Mouse (Mus musculus) Patski (cell line): ENCODE data around the gene Tbc1d9. TPM values are rescaled to one million over a fixed set of nuclear protein-coding genes. Genes with fewer than 3 reads are reported as not detected.

Source experiments
- ATAC-seq: fragments of 100-300 bp; one replicate; pipeline ENCODE4 v1.8.0; 2021
- CTCF ChIA-PET: fragments of 350-600 bp; sonication (Branson Sonifier 250); formaldehyde crosslinking; loops from one replicate; lab custom pipeline; 2022; ENCODE audit warnings: inconsistent platforms; lab: Charles Lee
- POLR2A ChIA-PET: fragments of 350-600 bp; sonication (Branson Sonifier 250); formaldehyde crosslinking; loops from one replicate; lab custom pipeline; 2022; ENCODE audit warnings: antibody characterized with exemption, inconsistent platforms; lab: Charles Lee
- DNase-seq: peaks from one replicate; pipeline ENCODE4 v3.0.0-alpha.2; 2011; ENCODE audit warnings: low read depth, low spot score
- H3K27me3 ChIP-seq: fragments of 371-371 bp; one replicate; pipeline ENCODE4 v1.5.1; 2021
- CTCF ChIP-seq: fragments of 100-300 bp; IDR thresholded peaks from one replicate; pipeline ENCODE4 v1.5.1; 2021
- in situ Hi-C: fragments of 300-500 bp; cut with MboI; formaldehyde crosslinking; loops from 3 replicates; pipeline ENCODE4 v1.11.1; 2018; ENCODE audit warnings: low pct_unique_long_range_greater_than_20kb, mixed read lengths
- polyA plus RNA-seq: library from polyadenylated mRNA; unstranded; gene quantifications from one replicate; pipeline ENCODE4 v1.2.3, GENCODE M21; 2021

Gene Tbc1d9
- polyA plus RNA-seq, 1 experiment from 2014 or later = 26.7 TPM

DNA sequence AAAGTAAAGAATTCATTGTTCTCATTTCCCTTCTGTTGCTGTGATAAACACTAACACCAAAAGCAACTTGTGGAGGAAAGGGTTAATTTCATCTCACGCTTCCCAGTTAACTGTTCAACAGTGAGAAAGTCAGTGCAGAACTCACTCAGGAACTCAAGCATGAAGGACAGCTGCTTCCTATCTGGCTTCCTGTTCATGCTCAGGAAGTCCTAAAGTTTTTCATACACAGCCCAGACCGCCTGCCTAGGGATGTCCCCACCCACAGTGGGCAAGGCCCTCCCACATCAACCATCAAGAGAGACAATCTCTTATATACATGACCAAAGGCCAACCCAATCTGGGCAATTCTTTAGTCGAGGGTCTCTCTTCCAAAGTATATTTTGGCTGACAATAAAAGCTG is 6.2 kb upstream of the Tbc1d9 start:
- ChIA-PET CTCF (no interaction called here), POLR2A (no interaction called here)
- no peak for TF ChIP-seq CTCF
- no peak for ATAC-seq
- DNase-seq = no peak
- in situ Hi-C loops = no loop called here
- H3K27me3 ChIP-seq = no peaks in the 10 kb centered on the region

DNA sequence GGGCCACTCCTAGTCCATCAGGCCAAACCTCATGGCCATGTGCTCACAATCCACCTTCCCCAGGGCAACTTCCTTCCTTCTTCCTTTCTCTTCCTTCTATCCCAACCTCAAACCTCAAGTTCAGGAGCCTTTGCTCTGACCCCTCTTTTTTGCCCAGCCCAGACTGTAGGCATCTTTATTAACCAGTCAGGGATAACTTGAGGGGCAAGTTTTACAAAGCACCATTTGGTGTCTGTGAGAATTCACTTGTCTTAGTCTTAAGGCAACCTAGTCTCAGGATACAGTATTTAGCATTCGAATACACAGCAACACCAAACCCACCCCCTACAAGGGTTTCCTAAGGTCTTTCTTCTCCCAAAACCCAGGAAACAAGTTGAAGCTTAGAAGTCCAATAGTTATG is 5.5 kb upstream of the Tbc1d9 start:
- TF ChIP-seq CTCF = no peak
- in situ Hi-C loops = loop anchor here (10.0 kb wide), 1 partner anchor 215 kb away; no protein-coding TSS in a partner anchor
- H3K27me3 ChIP-seq = no peaks in the 10 kb centered on the region
- ChIA-PET CTCF (no interaction called here), POLR2A (interaction anchor here (0.6 kb wide), 1 partner anchor 47 kb away, joined by 4 read pairs; no protein-coding TSS in a partner anchor)
- no peak for DNase-seq
- no peak for ATAC-seq

DNA sequence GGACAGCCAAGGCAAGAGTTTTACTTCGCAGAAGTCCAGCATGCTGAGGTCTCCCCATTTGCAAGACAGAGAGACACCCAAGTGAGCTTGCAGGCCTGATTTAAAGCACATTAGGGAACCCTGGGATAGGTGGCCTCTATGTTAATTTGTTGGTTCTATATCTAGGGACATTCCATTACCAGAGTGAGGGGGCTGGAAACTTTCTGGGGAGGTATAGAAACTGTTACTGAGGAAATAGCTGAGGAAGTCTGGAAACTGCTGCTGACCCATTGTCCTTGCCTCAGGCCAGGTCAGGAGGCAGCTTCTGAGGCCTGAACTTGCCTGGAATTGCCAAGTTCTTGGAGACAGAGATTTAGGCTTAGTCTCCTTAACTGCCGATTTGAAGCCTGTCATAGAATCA is 4.5 kb upstream of the Tbc1d9 start:
- POLR2A ChIA-PET = no interaction called here

DNA sequence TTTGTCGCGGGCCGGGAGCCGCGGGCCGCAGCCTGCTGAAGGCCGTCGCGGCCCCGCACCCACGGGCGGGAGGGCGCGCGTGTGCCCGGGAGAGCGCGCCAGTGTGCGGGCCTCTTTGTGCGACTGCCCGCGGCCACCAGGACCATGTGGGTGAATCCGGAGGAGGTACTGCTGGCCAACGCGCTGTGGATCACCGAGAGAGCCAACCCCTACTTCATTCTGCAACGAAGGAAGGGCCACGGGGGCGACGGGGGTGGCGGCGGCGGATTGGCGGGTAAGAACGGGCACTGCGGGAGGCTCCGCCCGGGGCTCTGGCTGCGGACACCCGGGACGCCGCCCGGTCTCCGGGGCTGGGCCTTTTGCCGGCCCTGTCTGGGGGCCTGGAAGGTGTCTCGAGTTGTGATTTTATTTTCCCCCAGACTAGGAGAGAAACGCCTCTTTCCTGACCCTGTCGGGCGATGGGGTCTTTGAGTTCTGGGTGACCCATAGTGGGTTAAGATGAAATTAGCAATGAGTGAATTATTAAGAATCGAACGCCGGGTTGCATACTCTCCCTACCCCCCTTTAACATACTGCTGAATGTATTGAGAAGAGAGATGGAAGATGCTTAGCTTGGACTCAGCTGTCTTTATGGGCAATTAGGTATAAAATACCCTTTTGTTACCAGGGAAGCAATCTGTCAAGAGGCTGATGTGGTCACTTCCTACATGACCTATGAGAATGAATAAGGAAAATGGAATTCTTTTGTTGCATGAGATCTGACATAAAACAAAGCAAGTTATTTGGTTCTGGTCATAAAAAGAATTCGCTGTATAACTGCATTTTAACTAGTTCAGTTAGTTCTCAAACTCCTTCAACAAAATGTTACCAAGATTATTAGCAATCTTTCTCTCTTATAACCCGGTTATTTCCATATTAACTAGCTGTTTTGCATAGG is 1.0 kb downstream of the Tbc1d9 start, which contains the start of gene Gm10645:
TSS of gene Gm10645 (minus strand) at position 240 of the 937 bp plus-strand sequence.
- ChIA-PET CTCF (interaction anchor here (0.8 to 1.9 kb wide), 2 partner anchors 30 to 77 kb away, joined by 3 to 4 read pairs; no protein-coding TSS in a partner anchor), POLR2A (interaction anchor here (0.7 kb wide), 1 partner anchor 285 kb away, joined by 3 read pairs; no protein-coding TSS in a partner anchor)
- ATAC-seq (peak; percentile 58), DNase-seq (no peak)
- no peaks in the 10 kb centered on the region for H3K27me3 ChIP-seq
- in situ Hi-C loops = loop anchor here (5.0 to 10.0 kb wide), 2 partner anchors 64 to 221 kb away; no protein-coding TSS in a partner anchor
- TF ChIP-seq CTCF = no peak

More for the DNA sequence above, 4.5 kb upstream of the Tbc1d9 start:
- no peak for ATAC-seq
- H3K27me3 ChIP-seq = no peaks in the 10 kb centered on the region
- in situ Hi-C loops = loop anchor here (10.0 kb wide), 1 partner anchor 216 kb away; no protein-coding TSS in a partner anchor
- CTCF ChIA-PET = interaction anchor here (1.2 to 1.7 kb wide), 3 partner anchors 8 to 13 kb away, joined by 4 to 6 read pairs (median 4); no protein-coding TSS in a partner anchor
- TF ChIP-seq CTCF = no peak
- DNase-seq = no peak

DNA sequence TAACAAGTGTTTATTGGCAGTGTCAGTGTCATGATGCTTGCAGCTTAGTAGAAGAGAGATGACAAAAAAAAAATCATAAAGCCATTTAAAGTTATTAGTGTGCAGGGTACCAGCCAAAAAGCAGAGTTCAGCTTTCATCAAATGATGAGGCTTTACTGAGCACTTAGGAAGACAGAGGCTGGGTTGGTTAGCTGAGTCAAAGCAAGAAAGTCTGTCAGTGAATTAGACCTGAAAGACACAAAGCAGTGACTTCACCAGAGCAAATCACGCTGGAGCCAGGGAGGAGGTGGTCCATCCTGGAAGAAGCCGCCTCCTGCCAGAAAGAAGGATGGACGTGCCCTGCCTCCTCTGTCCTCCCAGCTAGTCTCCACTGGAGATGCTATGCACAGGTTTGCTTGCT is 2.8 kb downstream of the Tbc1d9 start:
- no peak for TF ChIP-seq CTCF
- ChIA-PET CTCF (no interaction called here), POLR2A (no interaction called here)
- H3K27me3 ChIP-seq = no peaks in the 10 kb centered on the region
- ATAC-seq (no peak), DNase-seq (no peak)
- in situ Hi-C loops = loop anchor here (5.0 to 10.0 kb wide), 2 partner anchors 66 to 223 kb away; no protein-coding TSS in a partner anchor

DNA sequence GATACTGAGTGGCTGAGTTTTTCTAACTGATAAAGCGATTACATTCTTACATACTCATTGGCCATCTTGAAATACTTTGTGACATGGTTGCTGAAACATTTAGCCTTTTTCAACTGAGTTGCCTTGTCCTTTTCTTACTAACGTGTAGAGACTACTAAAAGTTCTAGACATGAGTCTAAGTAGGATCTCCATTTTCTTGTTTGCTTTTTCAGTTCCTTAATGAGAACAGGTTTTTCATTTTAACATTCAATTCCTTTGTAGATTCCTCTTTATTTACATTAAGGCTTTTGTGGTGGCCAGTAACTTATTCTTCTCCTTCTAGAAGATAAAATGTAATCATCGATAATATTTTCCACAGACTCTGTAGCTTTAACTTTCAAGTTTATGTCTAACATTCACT is 4.0 kb downstream of the Tbc1d9 start:
- ChIA-PET POLR2A (no interaction called here), CTCF (interaction anchor here (1.1 to 1.7 kb wide), 4 partner anchors 8 to 314 kb away, joined by 3 to 6 read pairs (median 4); no protein-coding TSS in a partner anchor)
- no peaks in the 10 kb centered on the region for H3K27me3 ChIP-seq
- in situ Hi-C loops = loop anchor here (5.0 to 10.0 kb wide), 2 partner anchors 67 to 224 kb away; no protein-coding TSS in a partner anchor
- ATAC-seq = no peak
- no peak for TF ChIP-seq CTCF
- DNase-seq = no peak

DNA sequence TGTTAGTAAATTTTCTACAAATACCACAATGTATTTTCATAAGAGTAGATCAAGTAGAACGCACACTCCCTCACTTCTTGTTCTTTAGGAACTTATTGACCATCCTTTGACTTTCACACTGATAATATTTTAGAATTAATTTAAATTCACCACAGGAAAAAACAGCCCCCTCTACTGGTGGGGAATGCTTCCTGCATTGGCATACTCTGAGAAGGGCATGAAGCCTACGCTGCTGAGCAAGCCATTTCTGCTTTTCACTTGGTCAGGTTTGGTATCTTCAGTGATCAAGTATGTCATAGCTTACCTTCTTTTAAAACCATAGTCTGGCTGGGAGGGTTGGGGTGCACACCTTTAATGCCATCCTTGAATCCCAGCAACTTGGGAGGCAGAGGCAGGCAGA is 4.6 kb downstream of the Tbc1d9 start:
- in situ Hi-C loops = loop anchor here (5.0 to 10.0 kb wide), 2 partner anchors 67 to 225 kb away; no protein-coding TSS in a partner anchor
- CTCF ChIA-PET = interaction anchor here (0.9 to 1.7 kb wide), 4 partner anchors 9 to 315 kb away, joined by 3 to 6 read pairs (median 4); no protein-coding TSS in a partner anchor
- no peak for DNase-seq

DNA sequence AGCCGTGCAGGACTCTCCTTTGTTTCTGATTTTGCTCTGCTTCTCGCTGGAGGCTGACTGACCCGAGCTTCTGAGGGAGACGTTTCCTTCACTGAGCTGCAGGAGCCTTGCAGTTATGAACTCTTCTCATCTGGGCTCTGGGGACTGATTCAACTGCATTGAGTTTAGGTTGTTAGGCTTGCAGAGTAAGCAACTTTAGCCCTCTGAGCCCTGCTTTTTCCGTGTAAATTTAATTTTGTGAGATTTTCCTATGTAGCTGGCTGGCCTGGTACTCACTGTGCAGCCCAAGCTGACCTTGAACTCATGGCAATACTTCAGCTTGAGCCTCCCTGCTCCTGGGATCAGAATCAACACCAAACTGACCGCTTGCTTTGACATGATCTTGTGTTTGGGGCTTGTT is 5.7 kb downstream of the Tbc1d9 start:
- no peaks in the 10 kb centered on the region for H3K27me3 ChIP-seq
- DNase-seq = no peak
- in situ Hi-C loops = no loop called here
- POLR2A ChIA-PET = no interaction called here
- ATAC-seq = no peak
- CTCF ChIA-PET = no interaction called here
- TF ChIP-seq CTCF = no peak

More for the DNA sequence above, 4.6 kb downstream of the Tbc1d9 start:
- no peak for ATAC-seq
- no peaks in the 10 kb centered on the region for H3K27me3 ChIP-seq
- peak; percentile 74 for TF ChIP-seq CTCF
- POLR2A ChIA-PET = no interaction called here

DNA sequence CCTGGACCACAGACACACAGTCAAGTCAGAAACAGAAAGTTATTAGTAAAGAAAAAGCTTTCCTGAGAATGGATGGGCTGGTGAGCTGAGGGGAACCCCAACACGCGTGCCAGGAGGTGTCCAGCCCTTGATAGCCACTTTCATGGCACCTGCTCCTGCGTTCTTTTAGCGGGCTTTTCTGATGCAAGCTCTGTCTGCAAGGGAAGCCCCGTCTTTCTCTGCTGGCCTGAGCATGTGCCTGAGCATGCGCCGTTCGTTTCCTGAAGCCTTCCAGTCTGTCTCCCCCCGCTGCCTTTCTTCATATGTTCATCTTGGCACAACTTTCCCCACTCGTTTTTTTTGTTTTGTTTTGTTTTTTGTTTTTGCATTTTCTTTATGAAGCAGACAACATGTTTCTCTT is 10.5 kb downstream of the Tbc1d9 start:
- DNase-seq (no peak), ATAC-seq (no peak)
- no peaks in the 10 kb centered on the region for H3K27me3 ChIP-seq
- in situ Hi-C loops = no loop called here
- ChIA-PET POLR2A (no interaction called here), CTCF (no interaction called here)
- TF ChIP-seq CTCF = no peak

DNA sequence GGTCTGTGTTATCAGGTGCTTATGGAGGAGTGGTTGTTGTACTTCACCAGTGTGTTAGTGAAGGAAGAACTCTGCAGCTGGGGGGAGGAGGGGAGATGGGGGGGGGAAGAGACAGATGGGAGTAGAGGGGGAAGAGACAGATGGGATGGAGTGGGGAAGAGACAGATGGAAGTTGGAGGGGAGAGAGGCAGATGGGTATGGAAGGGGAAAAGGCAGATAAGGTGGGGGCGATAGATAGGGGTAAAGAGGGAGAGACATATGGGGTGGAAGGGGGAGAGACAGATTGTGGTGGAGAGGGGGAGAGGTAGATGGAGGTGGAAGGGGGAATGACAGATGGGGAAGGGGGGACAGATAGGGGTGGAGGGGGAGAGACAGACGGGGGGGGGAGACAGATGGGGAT is 11.6 kb downstream of the Tbc1d9 start:
- TF ChIP-seq CTCF = no peak
- H3K27me3 ChIP-seq = no peaks in the 10 kb centered on the region
- in situ Hi-C loops = no loop called here
- ChIA-PET CTCF (no interaction called here), POLR2A (no interaction called here)
- no peak for ATAC-seq
- no peak for DNase-seq
